Mouse (Mus musculus) left cerebral cortex, postnatal 4 days (tissue): ENCODE measurements around the gene Cd72. TPM values are rescaled to one million over a fixed set of nuclear protein-coding genes. Genes with fewer than 3 reads are reported as not detected.

Experiments
- DNase-seq: peaks from one replicate; pipeline ENCODE4 v3.0.0-alpha.2; 2022
- intact Hi-C: fragments of 180-260 bp; cut with DNase I; formaldehyde crosslinking; loops from one replicate; pipeline ENCODE4 v1.15.1; 2025
- total RNA-seq, 2 experiments: library from RNA; stranded (reverse); gene quantifications; 2 replicates each; pipeline ENCODE4 v1.2.3; 2021

The Cd72 gene
- total RNA-seq, 2 experiments from 2014 or later = not detected

GRCm38 (mm10) chr4:43478906-43479832 lies 24.7 kb upstream of the Cd72 start:
- intact Hi-C loops = no loop called here
- DNase-seq = peak; percentile 77

DNA sequence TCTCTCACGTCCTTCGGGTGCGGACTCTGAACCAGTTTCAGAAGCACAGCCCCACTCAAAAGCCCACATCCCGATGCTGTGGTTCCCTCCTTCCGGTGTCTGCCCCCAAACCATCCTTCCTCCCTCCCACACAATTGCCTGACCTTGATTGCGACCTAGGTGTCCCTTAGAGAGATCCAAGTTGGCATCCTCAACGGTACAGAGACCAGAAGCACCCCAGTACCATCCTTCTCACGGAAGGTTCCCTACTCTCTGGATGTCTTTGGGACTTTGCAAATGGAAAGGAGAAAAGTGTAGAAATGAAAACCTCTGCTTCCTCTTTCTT lies 24.1 kb upstream of the Cd72 start:
- intact Hi-C loops = no loop called here
- no peak for DNase-seq

GRCm38 (mm10) chr4:43477857-43478533 lies 23.6 kb upstream of the Cd72 start:
- intact Hi-C loops = no loop called here
- DNase-seq = peak; percentile 89

DNA sequence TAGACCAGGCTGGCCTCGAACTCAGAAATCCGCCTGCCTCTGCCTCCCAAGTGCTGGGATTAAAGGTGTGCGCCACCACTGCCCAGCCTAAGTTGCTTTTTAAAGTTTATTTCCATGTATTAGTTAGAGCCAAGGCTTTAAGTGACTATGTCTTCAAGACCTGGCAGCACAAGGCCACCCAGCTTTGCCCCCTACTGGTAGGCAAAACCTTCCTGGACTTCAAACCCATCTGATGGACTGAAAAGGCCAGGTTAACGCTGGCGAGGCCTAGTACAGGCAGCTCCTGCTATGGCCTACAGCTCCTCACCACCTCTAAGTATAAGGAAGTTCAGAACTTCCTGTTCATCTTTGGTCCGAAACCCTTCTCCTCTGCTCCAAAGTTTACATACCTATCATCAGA lies 22.2 kb upstream of the Cd72 start:
- intact Hi-C loops = no loop called here
- DNase-seq = no peak

DNA sequence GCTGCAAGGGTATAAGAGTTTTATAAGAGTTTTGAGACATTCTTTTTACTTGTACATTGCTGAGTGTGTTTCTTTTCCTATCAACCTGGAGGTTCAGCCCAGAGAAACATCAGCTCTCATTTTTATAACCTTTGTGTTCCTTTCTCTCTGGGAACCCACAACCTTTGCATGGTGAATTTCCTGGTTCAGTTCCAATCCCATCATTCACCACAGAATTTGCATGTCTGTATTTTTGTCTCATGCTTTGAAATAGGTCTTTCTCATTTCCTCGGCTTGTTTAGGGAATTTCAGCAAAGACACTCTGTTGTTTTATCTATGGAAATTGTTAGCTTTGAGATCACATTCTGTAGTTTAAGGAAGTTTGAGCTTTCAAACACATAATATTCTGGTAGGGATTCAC lies 19.2 kb upstream of the Cd72 start:
- DNase-seq = no peak
- intact Hi-C loops = no loop called here

DNA sequence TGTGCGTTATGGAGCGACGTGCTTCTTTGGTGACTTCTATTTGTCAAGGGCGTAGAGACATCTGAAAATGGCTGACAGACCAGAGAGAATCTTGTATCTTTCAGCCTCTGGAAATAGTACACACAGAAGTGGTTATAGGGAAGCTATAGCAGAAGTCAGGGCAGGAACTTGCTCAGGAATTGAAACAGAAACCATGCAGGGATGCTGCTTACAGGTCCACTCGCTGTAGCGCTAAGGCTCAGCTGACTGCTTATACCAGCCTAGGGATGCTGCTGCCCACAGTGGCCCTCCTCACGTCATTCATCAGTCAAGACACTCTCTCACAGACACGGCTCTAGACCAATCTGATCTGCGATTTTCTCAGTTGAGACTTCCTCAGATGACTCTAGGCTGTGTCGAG lies 15.9 kb upstream of the Cd72 start:
- DNase-seq = no peak
- intact Hi-C loops = no loop called here

- intact Hi-C loops = no loop called here
- no peak for DNase-seq
Measured at GRCm38 (mm10) chr4:43466872-43467271, 12.4 kb upstream of the Cd72 start.

DNA sequence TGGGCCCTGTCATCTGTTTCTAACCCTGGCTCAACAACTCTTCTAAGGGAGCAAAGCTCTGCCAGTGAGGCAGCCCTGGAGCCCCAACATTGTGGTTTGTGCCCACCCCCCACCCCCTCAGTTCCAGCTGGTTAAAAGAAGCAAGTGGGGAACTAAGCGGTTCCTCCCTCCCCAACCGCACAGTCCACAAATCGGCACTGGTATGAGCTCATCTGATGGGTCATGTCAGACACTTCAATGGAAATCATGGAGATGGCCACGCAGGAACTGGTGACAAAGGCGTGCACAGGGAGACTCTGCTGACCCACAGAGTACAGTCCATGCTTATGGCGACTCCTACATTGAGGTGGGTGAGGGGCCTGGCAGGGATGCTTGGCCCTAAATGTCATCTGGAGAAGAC lies 11.5 kb upstream of the Cd72 start:
- no peak for DNase-seq
- intact Hi-C loops = no loop called here

- intact Hi-C loops = no loop called here
- DNase-seq = no peak
Measured at GRCm38 (mm10) chr4:43463102-43463501, 8.7 kb upstream of the Cd72 start.

- intact Hi-C loops = no loop called here
- DNase-seq = no peak
Measured at GRCm38 (mm10) chr4:43457124-43457523, 2.7 kb upstream of the Cd72 start.

DNA sequence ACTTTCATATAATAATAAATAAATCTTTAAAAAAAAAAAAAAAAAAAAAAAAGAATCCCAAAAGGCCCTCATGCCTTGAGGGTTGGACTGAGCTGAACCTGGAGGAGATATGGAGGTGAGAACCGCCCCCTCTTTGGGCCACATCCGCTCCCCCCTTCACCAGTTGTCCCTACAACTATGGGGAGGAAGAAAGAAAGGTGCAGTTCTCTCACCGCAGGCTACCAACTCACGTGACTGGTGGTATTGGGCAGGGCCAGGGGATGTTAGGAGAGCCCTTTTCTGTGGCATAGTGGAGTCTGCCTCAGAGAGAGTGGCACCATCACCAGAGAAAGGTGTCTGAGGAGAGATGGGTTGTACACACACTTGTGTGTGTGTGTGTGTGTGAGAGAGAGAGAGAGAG lies 2.0 kb upstream of the Cd72 start:
- no peak for DNase-seq
- intact Hi-C loops = no loop called here

GRCm38 (mm10) chr4:43453413-43453812 lies 1.0 kb downstream of the Cd72 start:
- intact Hi-C loops = no loop called here
- no peak for DNase-seq

- DNase-seq = no peak
- intact Hi-C loops = no loop called here
Measured at GRCm38 (mm10) chr4:43452315-43452714, 2.1 kb downstream of the Cd72 start.

DNA sequence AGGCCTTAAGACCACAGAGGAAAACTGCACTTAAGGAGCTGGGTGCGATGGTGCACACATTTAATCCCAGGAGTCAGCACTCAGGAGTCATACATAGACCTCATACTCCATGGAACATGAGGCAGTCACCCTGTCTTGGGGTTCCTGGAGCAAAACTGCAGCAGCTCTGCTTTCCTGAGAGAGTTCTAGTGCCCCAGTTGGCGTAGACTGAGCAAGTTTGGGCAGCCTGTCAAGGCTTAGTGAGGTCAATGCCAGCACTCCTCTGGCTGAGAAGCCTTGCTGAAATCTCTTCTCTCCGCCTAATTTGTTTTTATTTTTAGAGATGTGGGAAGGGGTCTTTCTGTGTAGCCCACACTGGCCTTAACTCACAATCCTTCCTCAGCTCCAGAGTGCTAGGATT lies 5.9 kb downstream of the Cd72 start:
- no peak for DNase-seq
- intact Hi-C loops = no loop called here

GRCm38 (mm10) chr4:43447251-43447650 lies 7.2 kb downstream of the Cd72 start:
- DNase-seq = peak; percentile 63
- intact Hi-C loops = no loop called here

GRCm38 (mm10) chr4:43443511-43443910 lies 10.9 kb downstream of the Cd72 start:
- DNase-seq = peak; percentile 32
- intact Hi-C loops = loop anchor here (5.0 kb wide), 1 partner anchor 49 kb away; the partner anchor contains the start of gene Ccdc107

DNA sequence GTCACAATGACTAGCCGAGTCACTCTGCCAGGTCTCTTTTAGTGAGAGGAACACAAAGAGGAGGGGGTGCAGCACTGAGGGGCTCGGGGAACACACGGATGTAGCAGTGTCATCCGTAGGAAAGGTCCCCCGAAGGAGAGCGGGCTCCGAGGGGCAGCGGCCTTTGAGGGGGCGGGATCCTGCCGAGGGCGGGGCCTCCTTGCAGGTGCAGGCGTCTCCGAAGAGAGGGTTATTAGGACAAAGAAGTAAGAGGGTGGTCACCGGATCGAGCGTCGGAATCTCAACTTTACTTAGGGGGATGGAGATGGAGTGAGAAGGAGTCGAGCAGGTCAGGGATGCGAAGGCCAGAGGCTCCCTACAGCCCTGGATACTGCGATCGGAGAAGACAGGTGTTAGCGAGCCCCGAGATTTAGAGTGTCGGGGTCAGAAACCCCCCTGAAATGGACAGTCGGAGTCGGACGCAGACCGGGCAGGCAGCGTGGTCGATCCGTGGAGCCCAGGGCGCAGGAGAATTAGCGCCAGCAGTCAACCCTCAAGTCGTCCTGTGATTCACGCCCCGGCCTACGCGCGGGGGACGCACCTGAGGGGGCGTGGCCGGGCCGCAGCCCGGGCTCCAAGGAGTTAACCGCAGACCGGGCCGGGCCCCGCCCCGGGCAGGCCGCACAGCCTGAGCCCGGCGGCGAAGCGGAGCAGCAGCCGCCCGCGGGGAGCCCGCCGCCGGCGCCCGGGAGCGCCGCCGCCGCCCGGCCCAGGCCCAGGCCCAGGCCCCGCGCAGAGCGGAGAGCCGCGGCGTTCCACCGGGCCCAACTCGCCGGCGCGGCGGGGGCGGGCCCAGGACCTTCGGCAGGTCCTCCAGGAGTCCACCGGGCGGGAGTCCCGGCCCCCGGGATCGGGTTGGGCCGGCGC lies 11.7 kb downstream of the Cd72 start:
- DNase-seq = peak; percentile 70
- intact Hi-C loops = loop anchor here (5.0 kb wide), 1 partner anchor 50 kb away; the partner anchor contains the start of gene Ccdc107

DNA sequence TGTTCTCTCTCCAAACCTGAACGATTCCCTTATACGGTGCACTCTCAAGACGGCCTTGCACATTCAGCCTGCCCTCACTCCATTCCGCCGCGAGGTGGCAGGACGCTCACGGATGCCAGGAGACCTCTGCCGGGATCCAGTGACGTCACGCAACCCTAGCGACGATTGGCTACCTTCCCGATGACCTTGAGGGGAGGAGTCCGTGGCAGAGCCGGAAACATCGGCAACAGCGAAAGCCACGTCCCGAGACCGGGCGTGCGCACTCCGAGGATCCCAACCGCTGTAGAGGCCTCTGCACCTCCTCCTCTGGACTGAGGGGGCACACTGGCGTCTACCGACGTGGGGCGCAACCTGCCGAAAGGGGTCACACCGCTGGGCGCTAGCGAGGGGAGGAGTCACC lies 12.4 kb downstream of the Cd72 start:
- DNase-seq = peak; percentile 99
- intact Hi-C loops = loop anchor here (5.0 kb wide), 1 partner anchor 50 kb away; the partner anchor contains the start of gene Ccdc107

DNA sequence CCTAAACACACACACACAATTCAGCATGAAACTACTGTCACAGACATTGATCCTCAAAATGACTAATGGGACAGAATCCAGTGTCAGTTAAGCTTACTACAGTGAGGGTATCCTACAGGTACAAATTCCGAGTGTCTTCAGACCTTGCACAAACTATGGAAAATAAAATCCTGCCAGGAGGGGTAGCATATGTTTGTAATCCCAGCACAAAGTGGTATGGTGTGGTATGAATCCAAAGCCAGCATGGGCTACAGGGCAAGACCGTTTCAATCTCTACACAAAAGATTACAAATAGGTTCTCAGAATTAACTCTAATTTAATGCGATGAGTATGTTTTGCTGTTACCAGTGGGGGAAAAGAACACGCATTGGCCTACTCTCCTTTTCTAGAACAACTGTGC lies 12.8 kb downstream of the Cd72 start, which contains the start of gene Tesk1:
Gene Tesk1, plus strand, starts transcription at position 301 of the 400 bp plus-strand sequence.
- DNase-seq = no peak
- intact Hi-C loops = loop anchor here (5.0 kb wide), 1 partner anchor 51 kb away; the partner anchor contains the start of gene Ccdc107

GRCm38 (mm10) chr4:43432832-43433231 lies 21.6 kb downstream of the Cd72 start:
- no peak for DNase-seq
- intact Hi-C loops = no loop called here

DNA sequence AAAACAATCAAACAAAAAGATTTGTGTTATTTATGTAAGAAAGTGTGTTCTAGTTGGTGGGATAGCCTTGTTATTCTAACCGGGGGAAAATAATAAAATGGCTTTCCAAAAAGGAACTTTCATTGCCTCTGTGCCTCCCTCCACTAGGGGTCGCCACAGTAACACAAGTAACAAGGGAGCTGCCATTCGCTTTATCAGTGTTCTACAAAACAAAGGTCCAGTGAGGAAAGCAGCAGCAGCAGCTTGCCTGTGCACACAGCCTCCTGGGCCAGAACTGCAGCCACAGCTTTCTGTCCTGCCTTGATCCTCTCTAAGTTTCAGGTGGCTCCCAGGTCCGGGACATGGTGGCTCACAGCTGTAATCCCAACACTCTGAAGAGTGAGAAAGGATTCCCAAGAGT lies 22.7 kb downstream of the Cd72 start:
- DNase-seq = peak; percentile 87
- intact Hi-C loops = no loop called here
